Mouse (Mus musculus): ENCODE measurements around the gene Stambpl1.

GRCm38 (mm10) chr19:34165891-34166290 is 26.1 kb upstream of the Stambpl1 start, which contains the start of gene Ankrd22:
- TF ChIP-seq CTCF (IDR thresholded peaks at IDR 0.05; ENCODE audit: low read depth) (no peak), EP300 (IDR thresholded peaks at IDR 0.05; ENCODE audit: low read depth) (no peak)
